Mouse (Mus musculus): Measurements from ENCODE around the gene Zfp423. TPM values are rescaled to one million over a fixed set of nuclear protein-coding genes. Genes with fewer than 3 reads are reported as not detected.

The Zfp423 gene
- 26.4 and 27.9 TPM in 2 replicates for polyA plus RNA-seq (2014; fragmentation: Nextera tagmentation; extraction: Ambion mirVana)

DNA sequence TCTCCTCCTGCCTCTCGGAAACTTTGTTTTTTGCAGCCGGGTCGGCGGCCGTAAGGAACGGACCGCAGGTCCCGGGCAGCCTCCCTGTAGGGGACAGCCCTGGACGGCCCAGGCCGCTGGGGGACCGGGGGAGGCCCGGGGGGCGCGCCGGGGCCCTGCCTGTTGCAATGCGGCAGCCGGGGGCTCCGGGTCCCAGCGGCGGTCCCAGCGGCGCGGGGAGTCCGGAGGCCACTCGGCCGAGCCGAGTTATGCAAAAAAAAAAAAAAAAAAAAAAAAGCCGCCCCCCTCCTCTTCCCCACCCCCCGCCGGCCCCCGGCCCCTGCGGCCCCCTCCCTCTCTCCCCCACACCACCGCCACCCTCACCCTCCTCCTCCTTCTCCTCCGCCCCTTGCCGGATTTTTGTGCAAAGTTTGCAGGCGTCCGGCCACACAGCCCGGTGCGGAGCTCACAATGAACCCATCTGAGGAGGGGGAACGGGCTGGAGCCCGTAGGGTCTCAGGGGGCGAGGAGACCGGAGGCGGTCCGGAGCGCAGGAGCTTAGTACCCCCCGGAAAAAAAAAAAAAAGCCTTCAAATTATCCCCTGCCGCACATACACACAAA, at the start of gene Zfp423:
TSS of gene Zfp423 (minus strand) at position 276 of the 601 bp plus-strand sequence.
- Histone ChIP-seq H3K27ac (ENCODE audit: low read depth, low read length) (peak within 1 kb of the TSS; percentile 97), H3K9ac (ENCODE audit: low read length) (peak within 1 kb of the TSS; percentile 94), H3K4me2 (ENCODE audit: low read length) (peak within 1 kb of the TSS; percentile 85), H3K4me3 (ENCODE audit: low read depth, low read length) (peak within 1 kb of the TSS; percentile 85), H3K4me1 (ENCODE audit: control insufficient read depth, insufficient read depth, low read length) (peaks cover 44% of the 10 kb centered on the region), H3K27me3 (replicated peaks; ENCODE audit: control insufficient read depth, insufficient read depth, low read length) (peaks cover 12% of the 10 kb centered on the region; the same call in 1 of the 2 replicates), H3K36me3 (ENCODE audit: control insufficient read depth, insufficient read depth, low read length) (no peaks in the 10 kb centered on the region), H3K9me3 (replicated peaks; ENCODE audit: control insufficient read depth, low read length) (no peaks in the 10 kb centered on the region)
- peak; percentile 73 for DNase-seq (ENCODE audit: low spot score)
- peak; percentile 21 for ATAC-seq
- 0% methylated on average over 33 of the region's 48 CpGs for WGBS

DNA sequence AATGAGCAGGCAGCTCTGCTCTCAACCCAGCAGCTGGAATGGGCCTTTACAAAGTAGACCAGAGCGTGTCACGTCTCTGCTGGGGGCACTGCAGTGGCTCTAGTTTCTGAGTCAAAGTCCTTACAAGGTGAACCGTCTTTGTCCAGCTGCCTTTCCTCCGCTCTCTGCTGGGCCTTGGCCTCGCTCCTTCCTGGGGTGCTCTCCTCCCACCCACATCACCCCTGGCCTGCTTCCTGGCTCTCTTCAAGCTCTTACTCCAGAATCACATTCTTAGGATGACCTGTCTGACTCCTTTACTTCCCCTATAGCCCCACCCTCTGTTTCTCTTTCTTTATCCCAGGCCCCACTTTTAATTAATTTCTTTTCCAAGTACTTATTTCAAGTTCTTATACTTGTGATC, 47.4 kb upstream of the Zfp423 start:
- H3K27ac ChIP-seq (ENCODE audit: low read depth, low read length): no peak overlapping the region
- DNase-seq (ENCODE audit: low spot score): no peak
- no peak overlapping the region for H3K9ac ChIP-seq (ENCODE audit: low read length)
- H3K4me1 ChIP-seq (ENCODE audit: control insufficient read depth, insufficient read depth, low read length): no peaks in the 10 kb centered on the region
- H3K9me3 ChIP-seq (replicated peaks; ENCODE audit: control insufficient read depth, low read length): no peaks in the 10 kb centered on the region
- no peak overlapping the region for H3K4me3 ChIP-seq (ENCODE audit: low read depth, low read length)
- 89% methylated on average over 5 of the region's 5 CpGs for WGBS
- no peak overlapping the region for H3K4me2 ChIP-seq (ENCODE audit: low read length)
- H3K36me3 ChIP-seq (ENCODE audit: control insufficient read depth, insufficient read depth, low read length): no peaks in the 10 kb centered on the region
- no peaks in the 10 kb centered on the region for H3K27me3 ChIP-seq (replicated peaks; ENCODE audit: control insufficient read depth, insufficient read depth, low read length)
- no peak for ATAC-seq

DNA sequence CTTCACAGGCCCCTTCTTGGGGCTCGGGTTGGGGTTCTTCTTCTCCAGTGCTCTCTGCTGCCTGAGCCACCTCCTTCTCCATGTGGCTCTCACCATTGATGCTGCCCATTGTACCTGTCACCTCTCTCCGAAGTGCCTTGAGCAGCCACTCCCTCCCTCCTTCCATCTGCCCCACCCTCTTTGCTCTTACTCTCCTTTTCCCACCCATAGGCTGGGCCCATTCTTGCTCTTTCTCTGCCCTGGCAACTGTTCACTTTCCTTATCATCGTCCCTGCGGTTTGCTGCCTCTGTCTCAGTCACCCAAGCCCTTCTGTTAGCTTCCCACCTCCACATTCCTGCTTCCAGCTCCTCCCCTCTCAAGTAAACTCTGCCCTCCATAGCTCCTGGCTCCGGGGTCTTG, 25.4 kb upstream of the Zfp423 start:
- Histone ChIP-seq H3K27me3 (replicated peaks; ENCODE audit: control insufficient read depth, insufficient read depth, low read length) (no peaks in the 10 kb centered on the region), H3K4me2 (ENCODE audit: low read length) (no peak overlapping the region), H3K9ac (ENCODE audit: low read length) (no peak overlapping the region), H3K27ac (ENCODE audit: low read depth, low read length) (no peak overlapping the region), H3K36me3 (ENCODE audit: control insufficient read depth, insufficient read depth, low read length) (no peaks in the 10 kb centered on the region), H3K9me3 (replicated peaks; ENCODE audit: control insufficient read depth, low read length) (no peaks in the 10 kb centered on the region), H3K4me3 (ENCODE audit: low read depth, low read length) (no peak overlapping the region), H3K4me1 (ENCODE audit: control insufficient read depth, insufficient read depth, low read length) (no peaks in the 10 kb centered on the region)
- 50% methylated on average over 5 of the region's 5 CpGs for WGBS
- no peak for DNase-seq (ENCODE audit: low spot score)
- no peak for ATAC-seq

DNA sequence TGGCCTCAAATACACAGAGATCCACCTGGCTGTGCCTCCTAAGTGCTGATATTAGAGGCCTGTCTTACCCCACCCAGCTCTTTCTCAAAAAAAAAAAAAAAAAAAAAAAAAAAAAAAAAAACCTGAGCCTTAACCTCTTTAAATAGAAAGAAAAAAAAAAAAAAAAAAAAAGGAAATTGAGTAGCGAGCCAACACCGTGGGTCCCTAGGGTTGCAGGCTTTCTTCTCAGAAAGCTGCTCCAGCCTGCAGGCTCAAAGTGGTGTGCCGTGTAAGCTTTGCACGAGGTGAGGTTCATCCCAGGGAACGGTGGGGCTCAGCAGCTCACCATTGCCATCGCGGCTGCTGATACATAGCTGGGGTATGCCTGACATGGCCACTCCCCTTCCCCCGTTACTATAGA, 24.6 kb upstream of the Zfp423 start:
- 63% methylated on average over 8 of the region's 8 CpGs for WGBS
- no peak overlapping the region for H3K27ac ChIP-seq (ENCODE audit: low read depth, low read length)
- no peaks in the 10 kb centered on the region for H3K36me3 ChIP-seq (ENCODE audit: control insufficient read depth, insufficient read depth, low read length)
- no peaks in the 10 kb centered on the region for H3K27me3 ChIP-seq (replicated peaks; ENCODE audit: control insufficient read depth, insufficient read depth, low read length)
- no peaks in the 10 kb centered on the region for H3K9me3 ChIP-seq (replicated peaks; ENCODE audit: control insufficient read depth, low read length)
- no peak overlapping the region for H3K4me2 ChIP-seq (ENCODE audit: low read length)
- no peak overlapping the region for H3K9ac ChIP-seq (ENCODE audit: low read length)
- ATAC-seq (no peak), DNase-seq (ENCODE audit: low spot score) (no peak)
- no peak overlapping the region for H3K4me3 ChIP-seq (ENCODE audit: low read depth, low read length)
- no peaks in the 10 kb centered on the region for H3K4me1 ChIP-seq (ENCODE audit: control insufficient read depth, insufficient read depth, low read length)

DNA sequence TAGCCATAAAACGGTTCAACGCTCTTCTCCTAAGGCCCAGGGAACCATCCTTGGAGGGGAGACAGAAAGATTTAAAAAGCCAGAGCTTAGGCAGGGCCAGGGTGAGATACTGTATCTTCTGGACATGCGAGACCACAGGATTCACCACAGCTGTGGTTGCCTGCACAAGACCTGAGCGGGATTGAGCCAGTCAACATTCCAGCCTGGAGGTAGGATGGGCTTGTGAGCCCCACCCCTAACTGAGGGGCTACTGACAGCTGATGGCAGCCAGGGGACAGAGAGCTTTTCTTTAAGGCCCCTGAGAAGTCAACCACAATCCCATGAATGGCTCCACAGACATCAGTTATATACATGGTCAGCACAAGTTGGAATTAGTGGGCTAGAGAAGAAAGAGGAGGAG, 23.5 kb upstream of the Zfp423 start:
- Histone ChIP-seq H3K27ac (ENCODE audit: low read depth, low read length) (no peak overlapping the region), H3K4me2 (ENCODE audit: low read length) (no peak overlapping the region), H3K4me3 (ENCODE audit: low read depth, low read length) (no peak overlapping the region), H3K4me1 (ENCODE audit: control insufficient read depth, insufficient read depth, low read length) (no peaks in the 10 kb centered on the region), H3K9ac (ENCODE audit: low read length) (no peak overlapping the region), H3K36me3 (ENCODE audit: control insufficient read depth, insufficient read depth, low read length) (no peaks in the 10 kb centered on the region), H3K9me3 (replicated peaks; ENCODE audit: control insufficient read depth, low read length) (no peaks in the 10 kb centered on the region), H3K27me3 (replicated peaks; ENCODE audit: control insufficient read depth, insufficient read depth, low read length) (no peaks in the 10 kb centered on the region)
- 91% methylated on average over 4 of the region's 4 CpGs for WGBS
- DNase-seq (ENCODE audit: low spot score): no peak
- no peak for ATAC-seq

DNA sequence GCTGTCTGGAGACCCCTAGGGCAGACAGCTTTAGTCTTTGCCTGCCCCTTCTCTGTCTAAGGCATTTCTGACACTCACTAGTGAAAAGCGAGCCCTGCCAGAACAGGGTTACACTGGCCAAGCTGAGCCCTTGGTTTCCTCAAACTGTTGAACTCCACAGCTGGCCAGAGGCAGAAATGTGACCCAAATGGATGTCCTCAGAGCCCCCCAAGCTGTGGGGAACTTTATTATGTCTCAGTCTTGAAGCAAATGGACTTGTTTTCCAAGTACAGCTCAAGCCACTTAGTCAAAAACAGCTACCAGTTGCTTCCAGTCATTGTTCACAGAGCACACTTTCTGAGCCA, 16.0 kb upstream of the Zfp423 start:
- ATAC-seq: no peak
- H3K4me1 ChIP-seq (ENCODE audit: control insufficient read depth, insufficient read depth, low read length): peaks cover 11% of the 10 kb centered on the region
- no peak overlapping the region for H3K9ac ChIP-seq (ENCODE audit: low read length)
- H3K4me3 ChIP-seq (ENCODE audit: low read depth, low read length): no peak overlapping the region
- H3K9me3 ChIP-seq (replicated peaks; ENCODE audit: control insufficient read depth, low read length): no peaks in the 10 kb centered on the region
- H3K36me3 ChIP-seq (ENCODE audit: control insufficient read depth, insufficient read depth, low read length): no peaks in the 10 kb centered on the region
- WGBS: 24% methylated on average over 1 of the region's 1 CpGs
- no peak for DNase-seq (ENCODE audit: low spot score)
- H3K27me3 ChIP-seq (replicated peaks; ENCODE audit: control insufficient read depth, insufficient read depth, low read length): no peaks in the 10 kb centered on the region
- H3K27ac ChIP-seq (ENCODE audit: low read depth, low read length): no peak overlapping the region
- no peak overlapping the region for H3K4me2 ChIP-seq (ENCODE audit: low read length)

DNA sequence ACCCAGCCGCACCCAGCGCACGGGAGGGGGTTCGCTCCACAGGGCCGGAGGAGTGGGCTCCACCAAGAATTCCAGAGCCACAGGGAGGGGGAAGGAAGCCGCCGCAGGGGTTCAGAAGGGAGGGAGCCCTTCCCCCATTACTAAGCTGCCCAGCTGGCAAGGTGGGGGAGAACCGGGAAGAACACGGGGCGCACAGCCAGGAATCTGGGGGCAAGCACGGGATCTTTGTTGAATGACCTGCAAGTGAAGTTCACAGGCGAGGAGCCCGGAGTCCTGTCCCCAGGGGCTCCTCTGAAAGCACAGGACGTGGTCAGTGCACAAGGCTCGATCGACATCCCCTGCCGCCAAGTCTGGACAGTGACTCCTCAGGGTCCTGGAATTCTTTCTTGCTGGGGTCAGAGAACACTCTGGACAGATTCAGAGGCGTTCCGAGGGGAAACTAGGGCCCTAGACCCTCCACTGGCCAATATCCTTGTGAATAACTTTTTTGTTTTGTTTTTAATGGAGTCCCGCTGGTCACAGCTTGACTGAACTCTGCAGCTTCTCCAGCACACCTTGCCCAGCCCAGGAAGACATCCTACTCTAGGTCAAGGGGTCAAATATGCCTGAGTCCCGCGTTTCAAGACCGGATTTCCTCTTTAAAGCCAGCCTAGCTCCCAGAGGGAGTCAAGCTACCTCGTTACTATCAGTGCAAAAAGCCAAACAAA, 15.5 kb upstream of the Zfp423 start:
- H3K4me3 ChIP-seq (ENCODE audit: low read depth, low read length): peak overlapping the region; percentile 24
- DNase-seq (ENCODE audit: low spot score) (peak; percentile 58), ATAC-seq (no peak)
- peaks cover 11% of the 10 kb centered on the region for H3K4me1 ChIP-seq (ENCODE audit: control insufficient read depth, insufficient read depth, low read length)
- peak overlapping the region; percentile 51 for H3K9ac ChIP-seq (ENCODE audit: low read length)
- WGBS: 4% methylated on average over 24 of the region's 24 CpGs
- H3K27ac ChIP-seq (ENCODE audit: low read depth, low read length): peak overlapping the region; percentile 39; the same call in 1 of the 2 replicates
- peak overlapping the region; percentile 55 for H3K4me2 ChIP-seq (ENCODE audit: low read length)
- no peaks in the 10 kb centered on the region for H3K9me3 ChIP-seq (replicated peaks; ENCODE audit: control insufficient read depth, low read length)
- no peaks in the 10 kb centered on the region for H3K36me3 ChIP-seq (ENCODE audit: control insufficient read depth, insufficient read depth, low read length)
- no peaks in the 10 kb centered on the region for H3K27me3 ChIP-seq (replicated peaks; ENCODE audit: control insufficient read depth, insufficient read depth, low read length)

DNA sequence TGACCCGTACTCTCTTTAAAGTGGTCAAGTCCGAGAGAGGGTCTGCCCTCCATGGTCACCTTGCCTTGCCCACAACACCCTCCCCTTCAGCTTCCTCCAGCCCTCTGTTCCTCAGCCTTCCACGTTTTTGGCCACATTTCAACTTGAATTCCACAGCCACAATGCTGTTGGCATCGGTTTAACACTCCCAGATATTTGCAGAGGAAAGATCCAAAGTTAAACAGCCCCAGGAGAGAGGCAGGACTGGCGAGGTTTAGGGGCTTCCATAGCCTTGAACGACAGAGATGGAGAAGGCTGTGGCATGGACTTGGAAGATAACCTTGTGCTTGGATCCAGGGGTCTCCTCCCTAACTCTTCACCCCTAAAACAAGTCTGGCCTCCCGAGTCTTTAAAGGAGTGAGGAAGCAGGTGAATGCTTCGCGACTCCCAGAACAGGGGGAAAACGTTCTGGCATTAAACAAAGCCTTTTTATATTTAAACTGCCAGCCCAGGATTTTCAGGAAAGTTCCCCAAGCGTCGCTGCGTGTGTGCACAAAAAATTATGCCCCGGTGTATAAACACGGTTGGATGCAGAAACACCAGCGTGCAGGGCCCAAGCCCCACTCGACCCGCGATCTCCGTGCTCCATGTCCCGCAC, 14.8 kb upstream of the Zfp423 start:
- peak overlapping the region; percentile 51 for H3K9ac ChIP-seq (ENCODE audit: low read length)
- WGBS: 8% methylated on average over 21 of the region's 21 CpGs
- DNase-seq (ENCODE audit: low spot score): peak; percentile 62
- no peaks in the 10 kb centered on the region for H3K27me3 ChIP-seq (replicated peaks; ENCODE audit: control insufficient read depth, insufficient read depth, low read length)
- ATAC-seq: no peak
- no peaks in the 10 kb centered on the region for H3K36me3 ChIP-seq (ENCODE audit: control insufficient read depth, insufficient read depth, low read length)
- peaks cover 11% of the 10 kb centered on the region for H3K4me1 ChIP-seq (ENCODE audit: control insufficient read depth, insufficient read depth, low read length)
- H3K4me3 ChIP-seq (ENCODE audit: low read depth, low read length): peak overlapping the region; percentile 24
- H3K9me3 ChIP-seq (replicated peaks; ENCODE audit: control insufficient read depth, low read length): no peaks in the 10 kb centered on the region
- peak overlapping the region; percentile 39; the same call in 1 of the 2 replicates for H3K27ac ChIP-seq (ENCODE audit: low read depth, low read length)
- peak overlapping the region; percentile 55 for H3K4me2 ChIP-seq (ENCODE audit: low read length)
